Mouse (Mus musculus) C2C12 (cell line): Measurements from ENCODE around the gene Alkbh7.

Experiments
- CTCF ChIP-seq: IDR thresholded peaks from one replicate; pipeline ENCODE4 v1.5.1; 2011; ENCODE audit not compliant: control insufficient read depth, insufficient read depth, insufficient read length
- MYOD1 ChIP-seq: IDR thresholded peaks from one replicate; pipeline ENCODE4 v1.6.1; 2011; ENCODE audit warnings: low read depth; ENCODE audit not compliant: control insufficient read depth, insufficient read length
- MYOG ChIP-seq: IDR thresholded peaks from one replicate; pipeline ENCODE4 v1.6.1; 2011; ENCODE audit not compliant: control insufficient read depth, insufficient read length; ENCODE audit errors: extremely low read depth
- USF1 ChIP-seq: IDR thresholded peaks from one replicate; pipeline ENCODE4 v1.6.1; 2011; ENCODE audit warnings: low read depth, mild to moderate bottlenecking, control low read depth, moderate library complexity

GRCm38 (mm10) chr17:56981049-56981448 is 16.1 kb upstream of the Alkbh7 start:
- TF ChIP-seq CTCF = no peak
- no peak for TF ChIP-seq MYOG
- TF ChIP-seq MYOD1 = no peak
- no peak for TF ChIP-seq USF1
